Mouse (Mus musculus): Measurements from ENCODE around the gene H2-D1. TPM values are rescaled to one million over a fixed set of nuclear protein-coding genes. Genes with fewer than 3 reads are reported as not detected.

Gene H2-D1
- polyA plus RNA-seq, 1 experiment from 2014 or later: 52.4 TPM

- no peak overlapping the region for H3K9ac ChIP-seq (ENCODE audit: low read length)
- H3K36me3 ChIP-seq (ENCODE audit: control insufficient read depth, insufficient read depth, low read length): peaks cover 100% of the 10 kb centered on the region
- H3K4me1 ChIP-seq (ENCODE audit: control insufficient read depth in 2 of 2, insufficient read depth in 2 of 2, low read length in 2 of 2): peaks cover 8 to 26% of the 10 kb centered on the region in 2 experiments
- no peak for ATAC-seq (ENCODE audit: insufficient number of reproducible peaks, insufficient read depth, low FRiP score, low read depth)
- no peak overlapping the region for H3K27ac ChIP-seq (replicated peaks in 1 of 2; ENCODE audit: control insufficient read depth in 1 of 2, insufficient read depth in 1 of 2, low read depth in 2 of 2, low read length in 2 of 2)
- no peaks in the 10 kb centered on the region for H3K9me3 ChIP-seq (ENCODE audit: control insufficient read depth, low read length)
- H3K4me2 ChIP-seq (ENCODE audit: low read length): no peak overlapping the region
- H3K27me3 ChIP-seq (ENCODE audit: control insufficient read depth, insufficient read depth, low read length): no peaks in the 10 kb centered on the region
- WGBS: 87% methylated on average over 14 of the region's 14 CpGs
- no peak overlapping the region for H3K4me3 ChIP-seq (ENCODE audit: control insufficient read depth in 1 of 2, insufficient read depth in 1 of 2, low read depth in 1 of 2, low read length in 2 of 2)
These were observed 13.5 kb upstream of the H2-D1 start for GRCm38 (mm10) chr17:35248986-35249385.

DNA sequence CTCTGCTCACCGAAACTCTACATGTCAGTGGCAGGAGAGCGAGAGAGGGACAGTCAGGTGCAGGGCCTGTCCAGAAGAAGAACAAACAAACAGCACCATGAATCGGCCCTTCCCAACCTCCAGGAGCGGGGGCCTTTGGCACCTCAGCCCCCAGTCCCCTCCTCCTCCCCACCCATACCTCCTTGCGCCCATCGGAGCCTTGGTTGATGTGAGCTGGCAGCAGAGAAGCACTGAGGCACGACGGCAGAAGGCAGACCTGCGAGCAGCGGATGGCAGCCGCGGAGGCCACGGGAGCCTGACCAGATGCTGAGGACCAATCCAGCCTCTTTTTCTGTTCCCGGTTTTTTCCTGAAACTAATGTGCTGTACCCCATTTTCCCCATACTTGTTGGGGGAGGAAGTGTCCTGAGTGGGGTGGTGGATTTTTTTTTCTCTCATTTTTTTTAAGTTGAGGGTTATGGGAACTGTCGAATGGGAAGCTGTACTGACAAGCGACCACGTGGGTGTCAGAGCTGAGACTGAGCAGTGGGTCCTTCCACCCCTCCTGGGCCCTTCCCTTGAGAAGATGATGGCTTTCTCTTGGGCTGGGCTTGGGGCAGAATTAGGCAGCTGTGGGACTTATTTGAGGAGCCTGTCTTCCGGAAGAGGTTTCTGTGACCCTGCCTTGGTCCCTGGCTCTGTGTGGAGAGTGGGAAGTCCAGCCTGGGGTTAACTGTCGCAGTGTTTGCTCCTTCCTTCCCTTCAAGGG lies 12.9 kb upstream of the H2-D1 start:
- Histone ChIP-seq H3K27ac (replicated peaks in 1 of 2; ENCODE audit: control insufficient read depth in 1 of 2, insufficient read depth in 1 of 2, low read depth in 2 of 2, low read length in 2 of 2) (no peak overlapping the region), H3K9me3 (ENCODE audit: control insufficient read depth, low read length) (no peaks in the 10 kb centered on the region), H3K4me3 (ENCODE audit: control insufficient read depth in 1 of 2, insufficient read depth in 1 of 2, low read depth in 1 of 2, low read length in 2 of 2) (no peak overlapping the region), H3K36me3 (ENCODE audit: control insufficient read depth, insufficient read depth, low read length) (peaks cover 97% of the 10 kb centered on the region), H3K9ac (ENCODE audit: low read length) (no peak overlapping the region), H3K4me2 (ENCODE audit: low read length) (no peak overlapping the region), H3K4me1 (ENCODE audit: control insufficient read depth in 2 of 2, insufficient read depth in 2 of 2, low read length in 2 of 2) (peaks cover 2 to 20% of the 10 kb centered on the region in 2 experiments; a peak in 2 of 4 replicates), H3K27me3 (ENCODE audit: control insufficient read depth, insufficient read depth, low read length) (no peaks in the 10 kb centered on the region)
- WGBS: 91% methylated on average over 19 of the region's 19 CpGs
- no peak for ATAC-seq (ENCODE audit: insufficient number of reproducible peaks, insufficient read depth, low FRiP score, low read depth)

- Histone ChIP-seq H3K36me3 (ENCODE audit: control insufficient read depth, insufficient read depth, low read length) (peaks cover 88% of the 10 kb centered on the region), H3K4me1 (ENCODE audit: control insufficient read depth in 2 of 2, insufficient read depth in 2 of 2, low read length in 2 of 2) (peaks cover 0 to 11% of the 10 kb centered on the region in 2 experiments; a peak in 2 of 4 replicates), H3K4me3 (ENCODE audit: control insufficient read depth in 1 of 2, insufficient read depth in 1 of 2, low read depth in 1 of 2, low read length in 2 of 2) (no peak overlapping the region), H3K9me3 (ENCODE audit: control insufficient read depth, low read length) (no peaks in the 10 kb centered on the region), H3K27ac (replicated peaks in 1 of 2; ENCODE audit: control insufficient read depth in 1 of 2, insufficient read depth in 1 of 2, low read depth in 2 of 2, low read length in 2 of 2) (no peak overlapping the region), H3K9ac (ENCODE audit: low read length) (no peak overlapping the region), H3K27me3 (ENCODE audit: control insufficient read depth, insufficient read depth, low read length) (no peaks in the 10 kb centered on the region), H3K4me2 (ENCODE audit: low read length) (no peak overlapping the region)
- ATAC-seq (ENCODE audit: insufficient number of reproducible peaks, insufficient read depth, low FRiP score, low read depth): no peak
- WGBS: 80% methylated on average over 3 of the region's 3 CpGs
These were observed 12.0 kb upstream of the H2-D1 start for GRCm38 (mm10) chr17:35250348-35251120.

DNA sequence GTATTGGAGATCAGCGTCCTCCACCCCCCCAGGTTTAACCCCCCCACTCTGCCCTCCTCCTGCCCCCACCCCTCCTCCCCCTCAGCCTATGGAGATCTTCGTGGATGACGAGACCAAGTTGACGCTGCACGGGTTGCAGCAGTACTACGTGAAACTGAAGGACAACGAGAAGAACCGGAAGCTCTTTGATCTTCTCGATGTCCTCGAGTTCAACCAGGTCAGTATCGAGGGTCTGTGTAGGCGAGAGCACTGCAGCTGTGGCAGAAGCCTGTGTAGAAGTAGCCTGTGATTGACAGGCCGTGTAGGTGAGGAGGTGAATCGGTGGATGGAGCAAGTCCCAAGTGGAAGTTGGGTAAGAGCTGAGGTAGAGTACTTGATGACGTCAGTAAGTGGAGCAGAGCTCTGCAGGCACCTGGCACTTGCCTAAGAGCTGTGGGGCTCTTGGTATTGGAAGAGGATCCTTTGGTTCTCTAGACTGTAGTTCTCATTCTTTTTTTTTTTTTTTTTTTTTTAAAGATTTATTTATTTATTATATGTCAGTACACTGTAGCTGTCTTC lies 11.3 kb upstream of the H2-D1 start:
- no peak overlapping the region for H3K4me2 ChIP-seq (ENCODE audit: low read length)
- H3K4me1 ChIP-seq (ENCODE audit: control insufficient read depth in 2 of 2, insufficient read depth in 2 of 2, low read length in 2 of 2): peaks cover 0 to 6% of the 10 kb centered on the region in 2 experiments; a peak in 1 of 4 replicates
- WGBS: 79% methylated on average over 15 of the region's 15 CpGs
- no peak overlapping the region for H3K9ac ChIP-seq (ENCODE audit: low read length)
- H3K36me3 ChIP-seq (ENCODE audit: control insufficient read depth, insufficient read depth, low read length): peaks cover 81% of the 10 kb centered on the region
- no peaks in the 10 kb centered on the region for H3K9me3 ChIP-seq (ENCODE audit: control insufficient read depth, low read length)
- H3K27me3 ChIP-seq (ENCODE audit: control insufficient read depth, insufficient read depth, low read length): no peaks in the 10 kb centered on the region
- no peak for ATAC-seq (ENCODE audit: insufficient number of reproducible peaks, insufficient read depth, low FRiP score, low read depth)
- no peak overlapping the region for H3K27ac ChIP-seq (replicated peaks in 1 of 2; ENCODE audit: control insufficient read depth in 1 of 2, insufficient read depth in 1 of 2, low read depth in 2 of 2, low read length in 2 of 2)
- no peak overlapping the region for H3K4me3 ChIP-seq (ENCODE audit: control insufficient read depth in 1 of 2, insufficient read depth in 1 of 2, low read depth in 1 of 2, low read length in 2 of 2)

DNA sequence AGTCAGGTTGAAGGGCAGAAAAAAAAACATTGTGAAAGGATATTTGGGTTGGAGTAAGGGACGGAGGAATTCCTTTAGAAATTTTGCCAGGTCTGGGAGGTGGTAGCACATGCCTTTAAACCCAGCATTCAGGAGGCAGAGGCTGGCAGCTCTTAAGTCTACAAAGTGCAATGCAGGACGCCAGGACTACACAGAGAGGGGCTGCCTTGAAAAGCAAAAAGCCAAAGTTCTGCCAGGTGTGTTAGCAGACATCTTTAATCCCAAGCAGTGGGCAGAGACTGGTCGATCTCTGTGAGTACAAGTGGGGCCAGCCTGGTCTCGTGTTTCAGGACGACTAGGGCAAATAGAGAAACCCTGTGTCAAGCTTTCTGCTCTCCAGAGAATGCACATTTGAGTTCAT lies 10.5 kb upstream of the H2-D1 start:
- Histone ChIP-seq H3K4me2 (ENCODE audit: low read length) (no peak overlapping the region), H3K4me3 (ENCODE audit: control insufficient read depth in 1 of 2, insufficient read depth in 1 of 2, low read depth in 1 of 2, low read length in 2 of 2) (no peak overlapping the region), H3K4me1 (ENCODE audit: control insufficient read depth in 2 of 2, insufficient read depth in 2 of 2, low read length in 2 of 2) (no peaks in the 10 kb centered on the region), H3K27ac (replicated peaks in 1 of 2; ENCODE audit: control insufficient read depth in 1 of 2, insufficient read depth in 1 of 2, low read depth in 2 of 2, low read length in 2 of 2) (no peak overlapping the region), H3K9ac (ENCODE audit: low read length) (no peak overlapping the region), H3K9me3 (ENCODE audit: control insufficient read depth, low read length) (no peaks in the 10 kb centered on the region), H3K36me3 (ENCODE audit: control insufficient read depth, insufficient read depth, low read length) (peaks cover 74% of the 10 kb centered on the region), H3K27me3 (ENCODE audit: control insufficient read depth, insufficient read depth, low read length) (no peaks in the 10 kb centered on the region)
- ATAC-seq (ENCODE audit: insufficient number of reproducible peaks, insufficient read depth, low FRiP score, low read depth): no peak
- WGBS: 76% methylated on average over 5 of the region's 5 CpGs

GRCm38 (mm10) chr17:35252619-35253292 lies 9.8 kb upstream of the H2-D1 start:
- Histone ChIP-seq H3K4me2 (ENCODE audit: low read length) (no peak overlapping the region), H3K9ac (ENCODE audit: low read length) (no peak overlapping the region), H3K9me3 (ENCODE audit: control insufficient read depth, low read length) (no peaks in the 10 kb centered on the region), H3K4me1 (ENCODE audit: control insufficient read depth in 2 of 2, insufficient read depth in 2 of 2, low read length in 2 of 2) (no peaks in the 10 kb centered on the region; a peak in 1 of 4 replicates), H3K27me3 (ENCODE audit: control insufficient read depth, insufficient read depth, low read length) (no peaks in the 10 kb centered on the region), H3K4me3 (ENCODE audit: control insufficient read depth in 1 of 2, insufficient read depth in 1 of 2, low read depth in 1 of 2, low read length in 2 of 2) (no peak overlapping the region), H3K27ac (replicated peaks in 1 of 2; ENCODE audit: control insufficient read depth in 1 of 2, insufficient read depth in 1 of 2, low read depth in 2 of 2, low read length in 2 of 2) (no peak overlapping the region), H3K36me3 (ENCODE audit: control insufficient read depth, insufficient read depth, low read length) (peaks cover 66% of the 10 kb centered on the region)
- WGBS: 79% methylated on average over 17 of the region's 18 CpGs
- no peak for ATAC-seq (ENCODE audit: insufficient number of reproducible peaks, insufficient read depth, low FRiP score, low read depth)

DNA sequence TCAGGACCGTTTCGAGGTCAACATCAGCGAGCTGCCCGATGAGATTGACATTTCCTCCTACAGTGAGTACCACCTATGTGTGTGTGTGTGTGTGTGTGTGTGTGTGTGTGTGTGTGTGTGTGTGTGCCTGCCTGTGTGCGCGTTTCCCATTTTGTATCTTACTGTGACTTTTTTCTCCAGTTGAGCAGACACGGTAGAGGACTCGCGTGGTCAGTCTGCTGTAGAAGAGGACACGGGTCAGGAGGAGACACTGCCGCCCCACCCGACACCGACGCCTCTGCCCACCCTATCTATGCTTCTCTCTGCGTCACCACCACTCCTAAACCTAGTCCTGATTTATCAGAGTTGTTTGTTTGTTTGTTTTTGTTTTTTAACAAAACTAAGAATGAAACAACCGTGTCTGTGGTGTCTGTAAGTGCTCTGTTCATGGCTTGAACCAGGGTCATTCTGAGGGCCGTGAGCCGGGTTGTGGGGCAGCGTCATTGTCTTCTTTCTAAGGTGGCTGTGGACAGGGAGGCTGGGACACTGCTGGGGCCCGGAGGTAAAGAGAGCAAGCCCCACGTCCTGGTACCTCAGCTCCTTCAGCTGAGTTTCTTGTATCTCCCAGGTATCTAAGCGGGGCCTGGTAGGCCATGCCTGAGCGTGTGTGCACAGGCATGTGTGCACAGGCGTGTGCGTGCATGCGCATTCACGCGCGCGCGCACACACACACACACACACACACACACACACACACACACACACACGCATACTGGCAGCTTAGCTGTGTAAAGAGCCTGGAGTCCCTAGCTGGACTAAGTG lies 9.0 kb upstream of the H2-D1 start:
- H3K27ac ChIP-seq (replicated peaks in 1 of 2; ENCODE audit: control insufficient read depth in 1 of 2, insufficient read depth in 1 of 2, low read depth in 2 of 2, low read length in 2 of 2): no peak overlapping the region
- no peaks in the 10 kb centered on the region; a peak in 1 of 4 replicates for H3K4me1 ChIP-seq (ENCODE audit: control insufficient read depth in 2 of 2, insufficient read depth in 2 of 2, low read length in 2 of 2)
- H3K27me3 ChIP-seq (ENCODE audit: control insufficient read depth, insufficient read depth, low read length): no peaks in the 10 kb centered on the region
- no peak for ATAC-seq (ENCODE audit: insufficient number of reproducible peaks, insufficient read depth, low FRiP score, low read depth)
- H3K4me3 ChIP-seq (ENCODE audit: control insufficient read depth in 1 of 2, insufficient read depth in 1 of 2, low read depth in 1 of 2, low read length in 2 of 2): no peak overlapping the region
- no peak overlapping the region for H3K9ac ChIP-seq (ENCODE audit: low read length)
- WGBS: 87% methylated on average over 32 of the region's 32 CpGs
- H3K36me3 ChIP-seq (ENCODE audit: control insufficient read depth, insufficient read depth, low read length): peaks cover 59% of the 10 kb centered on the region
- no peaks in the 10 kb centered on the region for H3K9me3 ChIP-seq (ENCODE audit: control insufficient read depth, low read length)
- no peak overlapping the region for H3K4me2 ChIP-seq (ENCODE audit: low read length)

Data from heart, embryonic 14.5 days (tissue).